Mouse (Mus musculus): ENCODE data around the gene Nkap. TPM values are rescaled to one million over a fixed set of nuclear protein-coding genes. Genes with fewer than 3 reads are reported as not detected.

The Nkap gene
- polyA plus RNA-seq, 1 experiment from 2014 or later = 13.0 TPM

DNA sequence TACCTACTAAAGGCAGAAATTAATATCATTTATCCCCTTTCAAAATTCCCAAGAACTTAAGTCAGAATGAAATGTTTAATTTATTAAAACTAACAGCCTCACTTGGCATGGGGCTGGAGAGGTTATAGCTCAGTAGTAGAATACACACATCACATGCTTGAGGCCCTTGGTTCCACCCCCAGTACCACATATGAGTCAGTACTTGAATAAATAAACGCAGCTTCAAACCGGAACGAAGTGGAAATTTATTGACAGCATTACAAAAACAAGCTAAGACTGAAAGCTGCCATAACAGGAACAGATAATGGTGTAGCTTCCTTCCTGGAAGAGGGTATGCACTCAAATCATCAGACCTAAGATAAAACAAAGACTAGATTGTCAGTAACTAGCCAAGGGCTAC lies 35.1 kb upstream of the Nkap start:
- no peak overlapping the region for H3K4me2 ChIP-seq (ENCODE audit: low read length)
- no peak overlapping the region for H3K4me3 ChIP-seq (ENCODE audit: control insufficient read depth in 1 of 2, insufficient read depth in 1 of 2, low read depth in 1 of 2, low read length in 2 of 2)
- H3K36me3 ChIP-seq (ENCODE audit: control insufficient read depth, insufficient read depth, low read length) = peaks cover 25% of the 10 kb centered on the region
- 82% methylated on average over 3 of the region's 3 CpGs for WGBS
- H3K4me1 ChIP-seq (ENCODE audit: control insufficient read depth in 2 of 2, insufficient read depth in 2 of 2, low read length in 2 of 2) = no peaks in the 10 kb centered on the region
- no peaks in the 10 kb centered on the region for H3K27me3 ChIP-seq (ENCODE audit: control insufficient read depth, insufficient read depth, low read length)
- H3K9me3 ChIP-seq (ENCODE audit: control insufficient read depth, low read length) = no peaks in the 10 kb centered on the region
- no peak for ATAC-seq (ENCODE audit: insufficient number of reproducible peaks, insufficient read depth, low FRiP score, low read depth)
- H3K27ac ChIP-seq (replicated peaks in 1 of 2; ENCODE audit: control insufficient read depth in 1 of 2, insufficient read depth in 1 of 2, low read depth in 2 of 2, low read length in 2 of 2) = no peak overlapping the region
- no peak overlapping the region for H3K9ac ChIP-seq (ENCODE audit: low read length)

DNA sequence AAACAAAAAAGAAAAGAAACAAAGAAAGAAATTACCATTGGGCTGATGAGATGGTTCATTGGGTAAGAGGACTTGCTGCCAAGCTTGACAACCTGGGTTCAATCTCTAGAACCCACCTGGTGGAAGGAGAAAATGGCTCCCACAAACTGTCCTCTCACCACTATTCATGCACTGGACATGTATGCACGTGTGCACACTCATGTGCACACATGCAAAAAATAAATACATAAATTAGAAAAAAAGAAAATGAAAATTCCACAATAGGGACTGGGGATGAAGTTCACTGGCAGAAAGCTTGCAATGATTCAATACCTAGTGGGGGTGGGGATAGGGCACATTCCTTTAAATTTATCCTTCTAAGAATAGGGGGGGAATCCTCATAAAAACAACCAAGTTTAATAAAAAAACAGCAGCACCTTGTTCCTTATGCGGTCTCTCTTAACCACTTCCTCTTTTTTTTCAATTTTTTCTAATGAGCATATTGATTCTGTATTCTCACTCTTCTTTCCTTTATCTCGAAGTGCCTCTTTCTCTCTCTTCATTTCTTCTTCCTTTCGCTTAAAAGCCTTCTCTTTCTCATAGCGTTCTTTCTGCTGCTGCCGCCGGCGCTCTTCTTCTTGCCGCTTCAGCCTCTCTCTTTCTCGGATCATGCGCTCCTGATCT lies 31.4 kb upstream of the Nkap start:
- Histone ChIP-seq H3K4me1 (ENCODE audit: control insufficient read depth in 2 of 2, insufficient read depth in 2 of 2, low read length in 2 of 2) (no peaks in the 10 kb centered on the region), H3K36me3 (ENCODE audit: control insufficient read depth, insufficient read depth, low read length) (peaks cover 46% of the 10 kb centered on the region), H3K9me3 (ENCODE audit: control insufficient read depth, low read length) (no peaks in the 10 kb centered on the region), H3K4me2 (ENCODE audit: low read length) (no peak overlapping the region), H3K27me3 (ENCODE audit: control insufficient read depth, insufficient read depth, low read length) (no peaks in the 10 kb centered on the region), H3K27ac (replicated peaks in 1 of 2; ENCODE audit: control insufficient read depth in 1 of 2, insufficient read depth in 1 of 2, low read depth in 2 of 2, low read length in 2 of 2) (no peak overlapping the region), H3K9ac (ENCODE audit: low read length) (no peak overlapping the region), H3K4me3 (ENCODE audit: control insufficient read depth in 1 of 2, insufficient read depth in 1 of 2, low read depth in 1 of 2, low read length in 2 of 2) (no peak overlapping the region)
- 84% methylated on average over 11 of the region's 11 CpGs for WGBS
- ATAC-seq (ENCODE audit: insufficient number of reproducible peaks, insufficient read depth, low FRiP score, low read depth) = no peak

DNA sequence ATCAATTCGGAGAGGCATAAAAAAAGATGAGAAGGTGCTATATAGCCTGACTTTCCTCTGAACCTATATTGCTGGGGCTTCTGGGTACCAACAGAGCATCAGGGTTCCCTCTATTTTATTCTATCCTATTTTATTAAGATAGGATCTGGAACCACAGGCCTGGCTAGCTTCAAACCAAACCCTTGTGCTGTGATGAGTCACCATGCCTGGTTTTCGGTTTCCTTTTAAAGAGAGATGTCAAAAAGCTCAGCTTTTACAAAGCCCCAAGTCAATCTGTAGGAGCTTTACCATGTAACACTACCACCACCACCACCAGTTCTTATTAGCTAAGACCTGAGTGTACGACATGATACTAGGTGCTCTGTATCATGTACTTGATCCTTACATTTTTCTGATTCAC lies 27.9 kb upstream of the Nkap start:
- 90% methylated on average over 3 of the region's 3 CpGs for WGBS
- Histone ChIP-seq H3K9ac (ENCODE audit: low read length) (no peak overlapping the region), H3K27ac (replicated peaks in 1 of 2; ENCODE audit: control insufficient read depth in 1 of 2, insufficient read depth in 1 of 2, low read depth in 2 of 2, low read length in 2 of 2) (no peak overlapping the region)

DNA sequence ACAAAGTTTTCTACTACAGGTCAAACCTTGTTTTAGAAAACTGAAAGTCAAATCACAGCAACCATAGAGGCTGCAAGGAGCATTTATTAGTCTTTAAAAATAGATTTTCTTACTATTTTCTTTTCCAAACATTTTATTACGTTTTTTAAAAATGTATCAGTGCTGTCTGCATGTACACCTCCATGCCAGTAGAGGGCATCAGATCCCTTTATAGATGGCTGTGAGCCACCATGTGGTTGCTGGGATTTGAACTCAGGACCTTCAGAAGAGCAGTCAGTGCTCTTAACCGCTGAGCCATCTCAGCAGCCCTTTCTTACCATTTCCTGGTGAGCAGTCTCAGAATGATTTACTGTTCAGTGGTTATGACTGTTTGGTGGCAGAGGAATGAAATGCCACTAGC lies 22.8 kb upstream of the Nkap start:
- no peak overlapping the region for H3K9ac ChIP-seq (ENCODE audit: low read length)
- no peak overlapping the region for H3K4me3 ChIP-seq (ENCODE audit: control insufficient read depth in 1 of 2, insufficient read depth in 1 of 2, low read depth in 1 of 2, low read length in 2 of 2)
- peaks cover 22% of the 10 kb centered on the region for H3K36me3 ChIP-seq (ENCODE audit: control insufficient read depth, insufficient read depth, low read length)
- H3K4me2 ChIP-seq (ENCODE audit: low read length) = no peak overlapping the region
- H3K9me3 ChIP-seq (ENCODE audit: control insufficient read depth, low read length) = no peaks in the 10 kb centered on the region
- 73% methylated on average over 2 of the region's 2 CpGs for WGBS
- no peak for ATAC-seq (ENCODE audit: insufficient number of reproducible peaks, insufficient read depth, low FRiP score, low read depth)
- H3K4me1 ChIP-seq (ENCODE audit: control insufficient read depth in 2 of 2, insufficient read depth in 2 of 2, low read length in 2 of 2) = peaks cover 0 to under 1% of the 10 kb centered on the region in 2 experiments; a peak in 1 of 4 replicates
- no peaks in the 10 kb centered on the region for H3K27me3 ChIP-seq (ENCODE audit: control insufficient read depth, insufficient read depth, low read length)
- H3K27ac ChIP-seq (replicated peaks in 1 of 2; ENCODE audit: control insufficient read depth in 1 of 2, insufficient read depth in 1 of 2, low read depth in 2 of 2, low read length in 2 of 2) = no peak overlapping the region

More for the DNA sequence above, 27.9 kb upstream of the Nkap start:
- Histone ChIP-seq H3K9me3 (ENCODE audit: control insufficient read depth, low read length) (no peaks in the 10 kb centered on the region), H3K4me2 (ENCODE audit: low read length) (no peak overlapping the region), H3K27me3 (ENCODE audit: control insufficient read depth, insufficient read depth, low read length) (no peaks in the 10 kb centered on the region), H3K4me3 (ENCODE audit: control insufficient read depth in 1 of 2, insufficient read depth in 1 of 2, low read depth in 1 of 2, low read length in 2 of 2) (no peak overlapping the region), H3K36me3 (ENCODE audit: control insufficient read depth, insufficient read depth, low read length) (peaks cover 52% of the 10 kb centered on the region), H3K4me1 (ENCODE audit: control insufficient read depth in 2 of 2, insufficient read depth in 2 of 2, low read length in 2 of 2) (no peaks in the 10 kb centered on the region)
- ATAC-seq (ENCODE audit: insufficient number of reproducible peaks, insufficient read depth, low FRiP score, low read depth) = no peak

DNA sequence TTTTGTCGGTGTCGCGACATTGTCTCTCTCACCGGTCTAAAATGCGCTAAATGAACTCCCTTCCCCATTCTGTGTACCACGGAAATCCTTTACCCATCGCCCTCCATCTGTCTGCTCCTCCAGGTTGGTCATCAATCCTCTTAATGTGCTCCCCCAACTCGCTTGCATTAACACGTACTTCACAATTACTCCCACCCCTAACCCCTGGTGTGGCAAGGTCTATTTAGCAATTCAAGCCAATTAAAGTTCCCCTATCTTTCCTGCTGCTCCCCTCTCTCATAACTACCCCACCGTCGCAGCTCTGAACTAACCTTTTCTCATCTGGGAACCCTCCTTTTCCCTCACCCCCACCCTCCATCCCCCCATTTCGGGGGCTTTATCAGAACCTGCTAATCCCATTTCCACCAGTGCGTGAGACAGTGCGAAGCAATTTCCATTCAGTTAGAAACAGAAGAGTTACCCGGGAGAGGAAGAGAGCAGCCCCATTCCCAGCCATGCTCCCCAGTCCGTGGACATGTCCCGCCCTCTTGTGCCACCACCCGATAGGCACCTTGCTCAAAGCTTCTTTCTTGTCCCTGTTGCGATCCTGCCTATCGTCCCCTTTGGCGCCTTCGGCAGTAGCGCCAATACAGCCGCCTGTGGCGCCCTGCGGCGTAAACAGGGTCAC lies 16.9 kb upstream of the Nkap start:
- peak; percentile 57 for ATAC-seq (ENCODE audit: insufficient number of reproducible peaks, insufficient read depth, low FRiP score, low read depth)
- H3K4me1 ChIP-seq (ENCODE audit: control insufficient read depth in 2 of 2, insufficient read depth in 2 of 2, low read length in 2 of 2) = peaks cover 0 to 5% of the 10 kb centered on the region in 2 experiments; a peak in 1 of 4 replicates
- no peaks in the 10 kb centered on the region for H3K9me3 ChIP-seq (ENCODE audit: control insufficient read depth, low read length)
- H3K27me3 ChIP-seq (ENCODE audit: control insufficient read depth, insufficient read depth, low read length) = no peaks in the 10 kb centered on the region
- WGBS = 16% methylated on average over 27 of the region's 27 CpGs
- peak overlapping the region; percentile 85 to 96 for H3K27ac ChIP-seq (replicated peaks in 1 of 2; ENCODE audit: control insufficient read depth in 1 of 2, insufficient read depth in 1 of 2, low read depth in 2 of 2, low read length in 2 of 2)
- H3K36me3 ChIP-seq (ENCODE audit: control insufficient read depth, insufficient read depth, low read length) = no peaks in the 10 kb centered on the region
- peak overlapping the region; percentile 75 for H3K4me2 ChIP-seq (ENCODE audit: low read length)
- H3K4me3 ChIP-seq (ENCODE audit: control insufficient read depth in 1 of 2, insufficient read depth in 1 of 2, low read depth in 1 of 2, low read length in 2 of 2) = peak overlapping the region; percentile 49 to 88
- peak overlapping the region; percentile 75 for H3K9ac ChIP-seq (ENCODE audit: low read length)

DNA sequence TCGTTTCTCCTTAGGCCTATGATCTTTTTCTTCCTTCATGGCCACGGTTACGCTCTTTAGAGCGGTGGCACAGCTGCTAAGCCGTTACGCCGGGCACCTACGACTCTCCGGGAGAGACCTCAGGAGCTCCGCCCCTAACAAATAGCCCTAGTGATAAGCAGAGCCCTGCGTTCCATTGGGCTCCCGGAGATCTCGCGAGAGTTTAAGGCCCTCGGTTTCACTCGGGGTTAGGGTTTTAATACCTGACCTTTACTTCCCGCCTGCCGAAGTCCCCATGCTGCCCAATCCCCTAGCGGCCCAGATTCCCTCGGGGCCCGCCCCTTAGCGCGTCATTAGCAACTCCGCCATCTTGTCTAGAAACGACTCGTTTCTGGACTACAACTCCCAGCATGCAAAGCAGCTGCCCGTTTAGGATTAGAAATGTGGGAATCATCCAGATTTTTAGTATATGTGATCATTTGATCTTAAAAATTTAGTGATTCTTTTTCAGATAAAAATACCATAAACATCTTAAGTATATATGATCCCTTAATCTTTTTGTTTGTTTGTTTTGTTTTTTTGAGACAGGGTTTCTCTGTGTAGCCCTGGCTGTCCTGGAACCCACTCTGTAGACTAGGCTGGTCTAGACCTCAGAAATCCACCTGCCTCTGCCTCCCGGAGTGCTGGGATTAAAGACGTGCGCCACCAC lies 16.3 kb upstream of the Nkap start, which contains the start of gene Upf3b:
Gene Upf3b (minus strand): TSS at position 130 of the 688 bp plus-strand sequence.
- peak within 1 kb of the TSS; percentile 75 for H3K9ac ChIP-seq (ENCODE audit: low read length)
- H3K9me3 ChIP-seq (ENCODE audit: control insufficient read depth, low read length) = no peaks in the 10 kb centered on the region
- H3K36me3 ChIP-seq (ENCODE audit: control insufficient read depth, insufficient read depth, low read length) = no peaks in the 10 kb centered on the region
- H3K27ac ChIP-seq (replicated peaks in 1 of 2; ENCODE audit: control insufficient read depth in 1 of 2, insufficient read depth in 1 of 2, low read depth in 2 of 2, low read length in 2 of 2) = peak within 1 kb of the TSS; percentile 85 to 96
- peak; percentile 99 for ATAC-seq (ENCODE audit: insufficient number of reproducible peaks, insufficient read depth, low FRiP score, low read depth)
- H3K4me2 ChIP-seq (ENCODE audit: low read length) = peak within 1 kb of the TSS; percentile 75
- 18% methylated on average over 30 of the region's 30 CpGs for WGBS
- peaks cover 0 to 5% of the 10 kb centered on the region in 2 experiments; a peak in 1 of 4 replicates for H3K4me1 ChIP-seq (ENCODE audit: control insufficient read depth in 2 of 2, insufficient read depth in 2 of 2, low read length in 2 of 2)
- H3K27me3 ChIP-seq (ENCODE audit: control insufficient read depth, insufficient read depth, low read length) = no peaks in the 10 kb centered on the region
- H3K4me3 ChIP-seq (ENCODE audit: control insufficient read depth in 1 of 2, insufficient read depth in 1 of 2, low read depth in 1 of 2, low read length in 2 of 2) = peak within 1 kb of the TSS; percentile 49 to 88

DNA sequence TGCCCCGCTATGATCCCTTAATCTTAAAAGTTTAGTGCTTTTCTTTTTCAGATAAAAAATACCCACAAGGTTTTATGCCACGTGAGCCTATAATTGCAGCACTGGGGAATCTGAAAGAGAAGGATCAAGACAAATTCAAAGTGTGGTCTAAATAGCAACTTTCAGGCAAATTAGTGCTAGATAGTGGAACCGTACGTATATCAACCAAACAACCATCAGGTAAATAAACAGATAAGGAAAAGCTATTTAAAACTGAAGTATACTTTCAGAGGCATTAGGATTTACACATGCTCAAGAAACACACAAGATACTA lies 15.8 kb upstream of the Nkap start:
- WGBS = 70% methylated on average over 4 of the region's 4 CpGs
- ATAC-seq (ENCODE audit: insufficient number of reproducible peaks, insufficient read depth, low FRiP score, low read depth) = no peak
- H3K9ac ChIP-seq (ENCODE audit: low read length) = no peak overlapping the region
- H3K4me1 ChIP-seq (ENCODE audit: control insufficient read depth in 2 of 2, insufficient read depth in 2 of 2, low read length in 2 of 2) = peaks cover 0 to 5% of the 10 kb centered on the region in 2 experiments; a peak in 1 of 4 replicates
- H3K27ac ChIP-seq (replicated peaks in 1 of 2; ENCODE audit: control insufficient read depth in 1 of 2, insufficient read depth in 1 of 2, low read depth in 2 of 2, low read length in 2 of 2) = no peak overlapping the region
- H3K4me3 ChIP-seq (ENCODE audit: control insufficient read depth in 1 of 2, insufficient read depth in 1 of 2, low read depth in 1 of 2, low read length in 2 of 2) = no peak overlapping the region
- H3K36me3 ChIP-seq (ENCODE audit: control insufficient read depth, insufficient read depth, low read length) = no peaks in the 10 kb centered on the region
- no peaks in the 10 kb centered on the region for H3K27me3 ChIP-seq (ENCODE audit: control insufficient read depth, insufficient read depth, low read length)
- no peaks in the 10 kb centered on the region for H3K9me3 ChIP-seq (ENCODE audit: control insufficient read depth, low read length)
- 0 out of 2 replicates have a peak overlapping the region, but pooled peaks have one; percentile 4 for H3K4me2 ChIP-seq (ENCODE audit: low read length)

All from heart, embryonic 14.5 days (tissue).